Mouse (Mus musculus) thymus, postnatal 14 days (tissue): ENCODE results near the gene Ddx55.

Source experiments
- DNase-seq: peaks from one replicate; pipeline ENCODE4 v3.0.0; 2021

Ddx55 gene

GRCm38 (mm10) chr5:124614709-124615108, 62.0 kb downstream of the Ddx55 start:
- peak; percentile 67 for DNase-seq

- no peak for DNase-seq
Observed at GRCm38 (mm10) chr5:124618711-124619110, 66.0 kb downstream of the Ddx55 start.
